Mouse (Mus musculus): ENCODE results near the gene Arfgap3.
"Not testable (repeated sequence)": the region's sequence is repeated elsewhere in the genome, so short reads cannot be mapped to it uniquely, and the experiment has no call there.

Arfgap3 gene

GRCm38 (mm10) chr15:83349954-83350711 lies at the start of gene Arfgap3:
Gene Arfgap3, minus strand, starts transcription at chr15:83350247.
- peak; percentile 84 to 89 for DNase-seq

DNA sequence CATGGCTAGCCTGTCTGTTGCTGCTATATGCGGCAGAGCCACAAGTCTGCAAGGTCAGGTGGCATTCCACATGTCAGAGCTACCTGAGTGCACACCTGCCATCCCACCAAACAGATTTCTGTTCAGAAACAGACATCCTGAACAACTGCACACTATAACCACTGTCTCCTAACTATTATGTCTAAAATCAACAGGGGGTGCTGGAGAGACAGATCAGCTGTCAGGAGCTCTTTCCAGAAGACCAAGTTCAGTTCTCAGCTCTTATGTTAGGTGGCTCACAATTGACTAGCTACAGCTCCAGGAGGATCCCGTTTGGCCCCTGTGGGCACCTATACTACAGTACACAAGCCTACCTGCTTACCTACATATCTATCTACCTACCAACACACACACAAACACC lies 42.7 kb upstream of the Arfgap3 start:
- DNase-seq, result no peak

DNA sequence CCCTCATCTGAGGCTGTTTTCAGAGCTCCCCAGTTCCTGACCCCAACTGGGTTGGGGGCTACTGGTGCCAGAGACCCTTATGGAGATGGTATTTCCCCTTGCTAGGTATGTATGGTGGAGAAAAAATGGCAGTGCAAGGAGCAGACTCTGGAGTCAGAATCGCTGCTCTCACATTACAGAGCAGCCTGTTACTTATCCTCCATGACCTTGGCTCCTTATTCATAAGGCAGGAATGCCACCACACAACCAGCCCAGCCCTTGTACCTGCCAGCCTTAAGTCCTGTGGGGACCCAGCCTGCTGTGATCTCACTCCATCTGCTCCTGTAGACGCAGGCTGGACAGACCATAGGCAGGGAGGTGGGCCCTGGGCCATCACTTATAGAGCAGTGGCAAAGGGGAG lies 37.9 kb upstream of the Arfgap3 start:
- DNase-seq, result no peak

- DNase-seq, result no peak
Observed at GRCm38 (mm10) chr15:83383633-83384032, 33.6 kb upstream of the Arfgap3 start.

GRCm38 (mm10) chr15:83383136-83383535 lies 33.1 kb upstream of the Arfgap3 start:
- DNase-seq, result no peak

DNA sequence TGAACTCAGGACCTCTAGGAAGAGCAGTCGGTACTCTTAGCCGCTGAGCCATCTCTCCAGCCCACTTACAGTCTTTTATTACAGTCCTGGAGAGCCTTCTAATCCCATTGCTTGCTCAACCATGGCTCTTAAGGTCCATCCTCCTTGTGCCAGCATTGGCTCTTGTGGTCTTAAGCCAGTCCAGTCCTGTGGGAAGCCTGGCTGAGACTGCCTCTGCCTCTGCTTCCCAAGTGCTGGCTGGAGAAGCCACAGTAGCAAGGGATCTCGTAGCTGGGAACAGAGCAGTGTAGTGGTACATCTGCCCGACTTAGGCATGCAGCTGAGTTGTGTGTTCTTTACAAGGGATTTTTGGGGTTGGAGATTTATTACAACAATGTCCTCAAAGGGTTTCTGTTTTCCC lies 32.4 kb upstream of the Arfgap3 start:
- DNase-seq, result no peak

DNA sequence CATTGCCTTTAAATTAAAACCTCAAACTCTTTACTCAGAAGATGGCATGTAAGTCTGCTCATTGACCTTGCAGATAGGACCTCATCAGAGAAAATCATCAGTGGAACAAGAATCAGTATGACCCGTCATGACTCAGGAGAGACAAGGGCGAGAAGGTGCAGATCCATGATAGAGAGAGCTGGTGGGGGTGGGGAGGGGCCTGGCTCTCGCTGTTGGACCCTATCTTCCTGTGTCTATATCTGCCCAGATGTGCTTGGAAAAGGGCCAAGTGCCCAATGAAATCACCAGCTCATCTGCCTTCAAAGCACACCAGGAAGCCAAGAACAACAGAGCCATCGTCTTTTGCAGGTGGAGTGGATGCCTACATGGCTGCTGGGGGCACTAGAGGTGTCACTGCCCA lies 27.1 kb upstream of the Arfgap3 start:
- no peak for DNase-seq

DNA sequence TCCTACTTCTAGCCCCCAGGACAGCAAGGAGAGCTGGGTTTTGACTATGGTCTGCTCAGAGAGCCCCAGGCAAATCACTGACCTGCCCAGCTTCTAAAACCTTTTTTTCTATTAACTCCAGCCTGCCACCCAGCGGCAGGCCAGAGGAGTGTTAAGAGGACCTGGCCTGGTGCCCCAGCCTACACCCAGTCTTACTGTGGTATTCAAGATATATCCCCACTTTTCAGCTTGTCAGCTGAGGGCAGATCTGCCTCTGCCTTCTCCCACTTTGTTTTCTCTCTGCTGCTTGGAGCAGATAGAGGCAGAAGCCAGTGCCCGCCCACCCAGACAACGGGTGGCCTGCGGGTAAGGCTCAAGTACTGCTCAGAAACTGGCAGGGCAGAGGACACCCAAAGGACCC lies 25.1 kb upstream of the Arfgap3 start:
- no peak for DNase-seq

- DNase-seq, result no peak
Observed at GRCm38 (mm10) chr15:83374076-83374475, 24.0 kb upstream of the Arfgap3 start.

DNA sequence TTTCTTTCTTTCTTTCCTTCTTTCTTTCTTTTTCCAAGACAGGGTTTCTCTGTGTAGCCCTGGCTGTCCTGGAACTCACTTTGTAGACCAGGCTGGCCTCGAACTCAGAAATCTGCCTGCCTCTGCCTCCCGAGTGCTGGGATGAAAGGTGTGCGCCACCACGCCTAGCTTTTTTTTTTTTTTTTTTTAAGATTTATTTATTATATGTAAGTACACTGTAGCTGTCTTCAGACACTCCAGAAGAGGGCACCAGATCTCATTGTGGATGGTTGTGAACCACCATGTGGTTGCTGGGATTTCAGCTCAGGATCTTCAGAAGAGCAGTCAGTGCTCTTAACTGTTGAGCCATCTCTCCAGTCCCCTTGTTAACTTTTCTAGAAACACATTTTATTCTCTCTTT lies 18.7 kb upstream of the Arfgap3 start:
- not testable (repeated sequence) for DNase-seq

DNA sequence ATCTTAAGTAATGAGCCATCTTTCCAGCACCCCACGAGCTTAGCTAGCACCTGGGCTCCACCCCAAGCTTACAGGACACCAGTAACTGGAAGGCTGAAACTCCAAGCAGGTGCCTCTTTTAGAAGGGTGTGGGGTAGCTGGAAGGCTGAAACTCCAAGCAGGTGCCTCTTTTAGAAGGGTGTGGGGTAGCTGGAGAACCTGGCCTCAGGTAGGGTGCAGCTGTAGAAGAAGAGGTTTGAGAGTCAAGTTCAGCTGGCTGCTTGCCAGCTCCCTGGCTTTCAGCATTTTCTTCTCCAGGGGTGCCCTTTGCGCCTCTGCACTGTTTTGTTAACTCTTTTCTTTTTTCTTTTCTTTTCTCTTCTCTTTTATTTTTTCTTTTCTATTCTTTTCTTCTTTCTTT lies 18.2 kb upstream of the Arfgap3 start:
- DNase-seq, result no peak

DNA sequence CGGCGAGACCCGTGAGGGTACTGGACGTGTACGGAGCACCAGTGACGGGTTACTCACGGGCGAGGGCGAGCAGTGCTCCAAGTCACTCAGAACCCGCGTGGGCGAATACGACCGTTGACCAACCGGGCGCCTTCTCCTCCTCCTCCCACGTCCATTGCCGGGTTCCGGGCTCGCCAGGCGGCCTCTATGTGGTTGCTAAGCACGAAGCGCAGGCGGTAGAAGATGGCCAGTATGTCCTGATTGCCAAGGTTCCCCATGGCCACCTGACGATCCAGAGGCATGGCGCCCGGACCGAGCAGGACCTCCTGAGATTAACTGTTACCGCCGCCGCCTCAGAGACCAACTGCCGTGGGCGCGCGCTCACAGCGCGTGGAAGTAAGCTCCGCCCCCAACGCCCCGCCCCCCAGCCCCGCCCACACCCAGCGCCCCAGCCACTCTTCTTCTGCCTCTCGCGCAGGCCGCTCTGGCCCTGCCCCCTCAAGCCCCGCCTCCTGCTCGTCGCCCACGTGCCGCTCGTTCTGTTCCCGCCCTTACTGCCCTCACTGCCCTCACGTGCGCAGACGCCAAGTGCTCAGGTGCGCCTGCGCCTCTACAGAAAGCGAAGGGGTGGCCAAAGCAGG lies 17.0 kb upstream of the Arfgap3 start:
- peak in 1 of 2 experiments; percentile 21 for DNase-seq

DNA sequence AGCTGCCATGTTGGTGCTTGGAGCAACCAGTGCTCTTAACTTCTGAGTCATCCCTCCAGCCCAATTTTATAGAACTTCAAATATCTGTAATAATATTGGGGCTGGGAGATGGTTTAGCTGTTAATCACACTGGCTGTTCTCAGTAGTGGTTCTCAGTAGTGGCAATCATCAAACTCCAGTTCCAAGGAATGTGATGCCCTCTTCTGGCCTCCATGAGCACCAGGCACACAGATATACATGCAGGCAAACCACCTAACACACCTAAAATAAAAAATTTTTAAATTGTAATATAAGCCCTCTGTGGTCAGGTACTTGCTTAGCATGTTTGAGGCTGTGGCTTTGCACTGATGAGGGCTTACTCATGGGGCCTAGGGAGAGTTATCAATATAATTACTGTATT lies 15.7 kb upstream of the Arfgap3 start:
- DNase-seq, result no peak

- DNase-seq, result no peak
Observed at GRCm38 (mm10) chr15:83364194-83364593, 14.1 kb upstream of the Arfgap3 start.

GRCm38 (mm10) chr15:83362813-83363212 lies 12.8 kb upstream of the Arfgap3 start:
- DNase-seq, result not testable (repeated sequence)

DNA sequence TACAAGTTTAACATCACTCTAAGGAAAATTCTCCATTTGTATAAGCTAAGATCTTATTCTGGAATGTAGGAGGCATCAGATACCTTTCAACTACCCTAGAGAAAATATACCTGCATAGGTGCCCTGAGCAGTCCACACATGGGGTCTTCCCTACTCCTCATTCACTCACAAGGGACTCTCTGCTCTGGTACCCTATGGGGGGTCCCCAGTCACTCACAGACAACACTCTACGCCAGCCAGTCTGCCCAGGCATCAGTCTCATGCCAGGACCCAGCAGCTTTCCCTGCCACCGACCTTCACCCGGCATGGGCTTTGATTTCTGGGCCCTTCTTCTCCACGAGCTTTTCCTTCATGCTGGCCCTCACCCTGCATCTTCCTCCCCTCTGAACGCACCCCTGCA lies 10.9 kb upstream of the Arfgap3 start:
- DNase-seq, result not testable (repeated sequence)

- DNase-seq, result no peak
Observed at GRCm38 (mm10) chr15:83360140-83360539, 10.1 kb upstream of the Arfgap3 start.

GRCm38 (mm10) chr15:83358476-83358875 lies 8.4 kb upstream of the Arfgap3 start:
- no peak for DNase-seq

DNA sequence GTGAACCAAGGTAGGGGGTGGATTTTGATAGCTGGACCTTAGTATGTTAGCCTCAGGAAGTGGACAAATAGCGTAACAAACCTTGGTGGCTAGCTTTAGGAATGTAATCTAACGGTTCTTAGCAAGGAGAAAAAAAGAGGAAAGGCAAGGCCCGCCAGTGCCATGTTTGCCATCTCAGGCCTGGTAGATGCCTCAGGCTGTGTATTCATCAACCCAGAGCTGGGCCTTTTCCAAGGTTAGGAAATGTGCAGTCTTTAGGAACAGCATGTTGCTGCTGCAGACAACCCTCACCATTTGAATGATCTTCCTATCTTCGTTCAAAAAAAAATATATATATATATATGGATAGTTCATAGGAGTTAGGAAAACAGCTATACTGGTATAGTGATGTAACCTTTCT lies 1.5 kb upstream of the Arfgap3 start:
- DNase-seq, result no peak

DNA sequence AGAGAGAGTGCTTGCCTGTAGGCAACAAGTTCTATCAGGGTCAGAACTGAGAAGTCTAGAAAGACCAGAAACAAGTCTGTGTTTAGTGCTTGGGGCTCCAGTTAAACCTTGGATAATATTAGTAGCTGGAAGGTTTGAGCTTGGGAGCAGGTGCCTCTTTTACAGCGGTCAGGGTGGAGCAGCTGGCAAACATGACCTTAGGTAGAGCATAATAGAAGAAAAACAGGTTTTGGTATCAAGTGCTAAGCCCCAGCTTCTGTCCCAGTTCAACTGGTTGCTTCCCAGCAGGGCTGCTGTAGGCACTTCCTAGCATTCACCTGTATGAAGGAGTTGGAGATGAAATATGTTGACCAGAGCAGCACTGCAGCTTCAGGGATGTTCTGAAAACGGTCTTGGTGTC lies 812 bp upstream of the Arfgap3 start:
- DNase-seq, result no peak

GRCm38 (mm10) chr15:83349225-83349953 lies 658 bp downstream of the Arfgap3 start:
- no peak for DNase-seq

DNA sequence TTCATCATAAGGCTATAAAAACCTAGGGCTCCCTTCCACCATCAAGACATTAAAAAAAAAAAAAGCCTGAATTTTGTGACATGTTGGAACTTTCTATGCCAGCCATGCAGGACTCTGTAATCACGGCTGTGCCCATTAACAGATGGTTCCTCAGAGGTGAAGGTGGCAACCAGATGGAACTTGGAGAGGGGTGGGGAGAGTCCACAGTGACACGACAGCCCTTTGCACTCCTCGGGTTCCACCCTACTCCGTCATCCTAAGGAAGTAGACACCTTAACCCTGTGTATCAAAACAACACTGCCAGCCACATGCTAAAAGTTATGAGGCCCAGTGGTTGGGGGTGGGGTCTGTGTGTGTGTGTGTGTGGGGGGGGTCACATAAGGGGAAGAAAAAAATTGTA lies 1.3 kb downstream of the Arfgap3 start:
- no peak for DNase-seq

DNA sequence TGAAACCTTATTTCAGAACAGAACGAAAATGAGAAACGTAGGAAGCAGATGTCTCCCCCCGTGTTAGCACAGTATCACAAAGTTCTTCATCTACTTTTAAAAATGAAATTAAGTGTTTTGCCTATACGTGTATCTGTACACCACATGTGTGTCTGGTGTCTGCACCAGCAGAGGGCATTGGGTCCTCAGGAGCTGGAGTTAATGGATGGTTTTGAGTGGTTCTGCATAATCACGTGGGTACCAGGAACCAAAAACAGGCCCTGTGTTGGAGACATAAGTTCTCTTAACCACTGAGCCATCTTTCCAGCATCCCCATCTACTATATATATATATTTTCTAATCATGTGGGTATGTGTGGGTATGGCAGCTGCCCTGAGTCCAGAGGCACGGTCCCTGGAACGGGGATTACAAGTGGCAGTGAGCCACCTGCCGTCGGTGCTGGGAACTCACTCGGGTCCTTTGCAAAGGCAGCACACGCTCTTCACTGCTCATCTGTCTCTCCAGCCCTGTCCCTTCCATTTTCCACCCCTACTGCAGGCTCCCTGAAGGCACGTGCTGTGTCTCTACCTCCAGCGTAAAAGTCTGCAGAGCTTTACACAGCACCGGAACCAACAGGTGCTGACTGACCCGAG lies 4.0 kb downstream of the Arfgap3 start:
- no peak for DNase-seq

DNA sequence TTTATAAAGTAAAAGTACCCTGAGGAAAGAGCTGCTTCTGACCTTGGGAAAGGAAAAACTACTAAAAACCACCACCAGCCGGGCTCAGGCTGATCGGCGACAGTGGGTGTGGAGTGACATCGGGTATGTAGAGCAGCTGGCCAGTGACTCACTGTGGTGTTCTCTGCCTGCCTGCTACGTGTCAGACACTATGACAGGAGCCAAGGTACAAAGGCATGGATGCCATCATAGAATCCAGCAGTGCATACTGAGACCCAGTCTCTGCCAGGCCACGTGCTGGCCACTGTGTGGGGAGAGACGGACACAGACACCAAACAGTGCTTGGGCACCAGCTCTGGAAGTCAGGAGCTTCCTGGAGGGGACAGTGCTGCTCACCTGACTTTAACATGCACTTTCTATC lies 5.1 kb downstream of the Arfgap3 start:
- no peak for DNase-seq

Measured in thymus, adult 18-20 months (tissue).